In genomic region chr14:30591417-30591816, GRCm38 (mm10) we compare ENCODE assay signal across 8 mouse cellular contexts. TPM values are rescaled to one million over a fixed set of nuclear protein-coding genes. Genes with fewer than 3 reads are reported as not detected.
DNase-seq lines count a peak whose midpoint lies in the region; ATAC-seq and TF ChIP-seq lines count a peak whose summit lies in the region.

No protein-coding gene starts in this region.

- peak; percentile 83 for DNase-seq in hindbrain, embryonic 10.5 days (ENCODE audit: low spot score)
- DNase-seq in brain, adult 2 months (ENCODE audit: low read depth, low spot score): peak; percentile 72
- DNase-seq in heart, postnatal 4 days: peak; percentile 92
- DNase-seq in left cerebral cortex, adult 2 months (ENCODE audit: extremely low spot score in 1 of 2, low spot score in 2 of 2): peak; percentile 62 to 70
- peak; percentile 84 for DNase-seq in mesoderm, embryonic 11.5 days (ENCODE audit: low read depth, low spot score)
- peak; percentile 90 for DNase-seq in splenic B cell, adult 2 months (ENCODE audit: low read depth, low spot score)

- no peaks in the 10 kb centered on the region for H3K9me3 ChIP-seq in hindbrain, embryonic 10.5 days
- H3K9me3 ChIP-seq in hindbrain, embryonic 13.5 days: no peaks in the 10 kb centered on the region

- no peak for ATAC-seq in hindbrain, embryonic 13.5 days (ENCODE audit: low FRiP score)
- peak; percentile 39; the same call in 1 of the 2 replicates for ATAC-seq in frontal cortex, adult (ENCODE audit: low TSS enrichment)

- no peak overlapping the region; the same call in 1 of the 2 replicates for H3K27ac ChIP-seq in hindbrain, embryonic 10.5 days
- H3K27ac ChIP-seq in hindbrain, embryonic 13.5 days: no peak overlapping the region
- no peak overlapping the region for H3K27ac ChIP-seq in left cerebral cortex, adult 2 months

- 0 out of 2 replicates have a peak, but pooled peaks cover 3% of the 10 kb centered on the region for H3K27me3 ChIP-seq in hindbrain, embryonic 10.5 days (ENCODE audit: insufficient read depth, poor library complexity, severe bottlenecking)
- H3K27me3 ChIP-seq in hindbrain, embryonic 13.5 days: peaks cover 3% of the 10 kb centered on the region; the same call in 1 of the 2 replicates
- H3K27me3 ChIP-seq in splenic B cell, adult 2 months (ENCODE audit: control insufficient read depth, insufficient read depth, low read length, poor library complexity, severe bottlenecking): no peaks in the 10 kb centered on the region

- intact Hi-C loops in left cerebral cortex, adult 2 months (cut with DNase I): loop anchor here (1.0 to 10.0 kb wide), 3 partner anchors 61 to 273 kb away; partner anchors contain the start of gene Rft1

- TF ChIP-seq CTCF in left cerebral cortex, adult 2 months (IDR thresholded peaks at IDR 0.05): peak; percentile 93

- H3K4me1 ChIP-seq in hindbrain, embryonic 10.5 days (replicated peaks): peaks cover 53% of the 10 kb centered on the region
- H3K4me1 ChIP-seq in hindbrain, embryonic 13.5 days (replicated peaks): peaks cover 50% of the 10 kb centered on the region

- H3K4me3 ChIP-seq in hindbrain, embryonic 10.5 days: no peak overlapping the region
- no peak overlapping the region for H3K4me3 ChIP-seq in hindbrain, embryonic 13.5 days
- H3K4me3 ChIP-seq in left cerebral cortex, adult 2 months: no peak overlapping the region

- WGBS in hindbrain, embryonic 10.5 days: 11% methylated on average over 6 of the region's 6 CpGs
- 14% methylated on average over 6 of the region's 6 CpGs for WGBS in hindbrain, embryonic 13.5 days

- no peak overlapping the region for H3K4me2 ChIP-seq in hindbrain, embryonic 13.5 days

- H3K36me3 ChIP-seq in hindbrain, embryonic 10.5 days: 0 out of 2 replicates have a peak, but pooled peaks cover 4% of the 10 kb centered on the region
- no peaks in the 10 kb centered on the region for H3K36me3 ChIP-seq in hindbrain, embryonic 13.5 days
- no peaks in the 10 kb centered on the region; the same call in 1 of the 2 replicates for H3K36me3 ChIP-seq in splenic B cell, adult 2 months (ENCODE audit: control insufficient read depth, insufficient read depth, low read length, poor library complexity, severe bottlenecking)

- H3K9ac ChIP-seq in hindbrain, embryonic 13.5 days: no peak overlapping the region

RNA-seq across cellular contexts. Expression of gene Prkcd, which starts 34.6 kb away (rescaled TPM):
- 28.7 and 35.4 TPM in 2 replicates for polyA plus RNA-seq in hindbrain, embryonic 10.5 days (2016; fragmentation: Nextera tagmentation; extraction: Ambion mirVana)
- polyA plus RNA-seq in hindbrain, embryonic 13.5 days (2015; fragmentation: Nextera tagmentation; extraction: Ambion mirVana): 29.2 and 31.7 TPM in 2 replicates
- 10 to 100 TPM; 28.6 to 30.9 TPM for total RNA-seq in heart, postnatal 4 days (2021)
- 10 to 100 TPM; 10.5 to 16.1 TPM for total RNA-seq in left cerebral cortex, adult 2 months (2021)

RNA-seq across cellular contexts. Expression of gene Tkt, which starts 43.3 kb away (rescaled TPM):
- 285 and 314 TPM in 2 replicates for polyA plus RNA-seq in hindbrain, embryonic 10.5 days (2016; fragmentation: Nextera tagmentation; extraction: Ambion mirVana)
- 231 TPM in 2 replicates for polyA plus RNA-seq in hindbrain, embryonic 13.5 days (2015; fragmentation: Nextera tagmentation; extraction: Ambion mirVana)
- total RNA-seq in heart, postnatal 4 days (2021): 10 to 100 TPM; 67.9 to 69.2 TPM
- 100 to 1,000 TPM; 160 to 180 TPM for total RNA-seq in left cerebral cortex, adult 2 months (2021)
